Mouse (Mus musculus) heart, postnatal 25 days (tissue): ENCODE measurements around the gene Cd68. TPM values are rescaled to one million over a fixed set of nuclear protein-coding genes. Genes with fewer than 3 reads are reported as not detected.

ENCODE experiments used
- DNase-seq: peaks from one replicate; pipeline ENCODE4 v3.0.0; 2022; ENCODE audit warnings: low spot score
- intact Hi-C: fragments of 180-260 bp; cut with DNase I; formaldehyde crosslinking; loops from one replicate; pipeline ENCODE4 v1.15.1; 2025
- total RNA-seq, 2 experiments: library from RNA; stranded (reverse); gene quantifications; 2 replicates each; pipeline ENCODE4 v1.2.3; 2021

The Cd68 gene
- total RNA-seq, 2 experiments from 2014 or later: 7.1 to 7.7 TPM

DNA sequence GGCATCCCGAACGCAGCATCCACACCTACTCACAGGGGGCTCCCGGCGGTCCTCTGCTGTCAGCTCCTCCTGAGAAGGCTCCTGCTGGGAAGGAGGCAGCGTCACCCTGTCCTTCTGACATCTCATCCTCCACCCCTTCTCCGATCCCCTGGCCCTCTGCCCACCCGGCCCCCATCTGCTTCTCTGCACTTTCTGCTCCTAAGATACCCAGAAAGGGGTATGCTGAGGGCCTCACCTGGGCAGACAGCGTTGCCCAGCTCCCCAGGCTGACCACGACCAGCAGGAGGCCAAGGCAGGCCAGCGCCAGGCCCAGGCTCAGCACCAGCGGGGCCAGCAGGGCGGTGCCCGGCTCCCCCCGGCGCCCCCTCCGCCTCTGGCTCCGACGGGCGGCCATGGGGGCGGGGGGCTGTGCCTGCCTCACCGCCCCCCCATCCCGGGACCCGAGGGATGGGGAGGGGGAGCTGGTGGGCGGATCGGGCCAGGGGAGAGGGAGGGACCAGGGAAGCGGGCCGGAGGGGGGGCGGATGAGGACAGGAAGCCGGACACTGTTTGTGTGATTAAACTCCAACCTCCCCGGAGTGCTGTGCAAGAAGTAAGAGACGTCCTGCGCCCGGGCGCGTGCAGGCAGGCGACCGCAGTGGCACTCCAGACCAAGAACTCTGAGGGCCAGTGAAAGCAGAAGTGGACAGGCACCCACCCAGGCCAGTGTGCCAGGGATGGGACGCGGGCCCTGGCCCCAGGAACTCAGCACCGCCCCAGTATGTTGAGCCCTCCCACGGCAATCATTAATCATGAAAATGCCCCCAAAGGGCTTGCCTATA lies 29.6 kb upstream of the Cd68 start, which contains the start of the genes Tnfsf12 and Tnfsfm13:
Tnfsf12 (minus strand) TSS at position 489 of the 821 bp plus-strand sequence.
Tnfsfm13 (minus strand) TSS at position 738 of the 821 bp plus-strand sequence.
- DNase-seq: peak; percentile 85
- intact Hi-C loops: loop anchor here (5.0 kb wide), 1 partner anchor 102 kb away; the partner anchor contains the start of gene Chrnb1

DNA sequence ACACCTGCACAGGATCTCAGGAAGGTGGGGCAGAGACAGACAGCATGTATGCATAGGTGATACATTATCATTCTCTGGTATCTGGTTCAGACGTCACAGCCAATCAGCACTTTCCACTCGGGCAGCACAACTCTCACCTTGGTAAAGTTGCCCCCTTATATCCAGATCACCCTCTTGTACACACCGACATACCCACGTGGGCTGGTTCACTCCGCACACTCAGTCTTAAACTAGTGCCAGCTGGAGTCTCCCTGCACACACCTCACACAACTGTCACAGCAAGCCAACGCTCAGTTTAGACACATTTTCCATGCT lies 29.1 kb upstream of the Cd68 start:
- DNase-seq: no peak
- intact Hi-C loops: loop anchor here (5.0 kb wide), 1 partner anchor 102 kb away; the partner anchor contains the start of gene Chrnb1

- no peak for DNase-seq
- intact Hi-C loops: no loop called here
Measured at GRCm38 (mm10) chr11:69693421-69693965, 27.5 kb upstream of the Cd68 start.

GRCm38 (mm10) chr11:69692863-69693262 lies 26.9 kb upstream of the Cd68 start:
- no peak for DNase-seq
- intact Hi-C loops: no loop called here

DNA sequence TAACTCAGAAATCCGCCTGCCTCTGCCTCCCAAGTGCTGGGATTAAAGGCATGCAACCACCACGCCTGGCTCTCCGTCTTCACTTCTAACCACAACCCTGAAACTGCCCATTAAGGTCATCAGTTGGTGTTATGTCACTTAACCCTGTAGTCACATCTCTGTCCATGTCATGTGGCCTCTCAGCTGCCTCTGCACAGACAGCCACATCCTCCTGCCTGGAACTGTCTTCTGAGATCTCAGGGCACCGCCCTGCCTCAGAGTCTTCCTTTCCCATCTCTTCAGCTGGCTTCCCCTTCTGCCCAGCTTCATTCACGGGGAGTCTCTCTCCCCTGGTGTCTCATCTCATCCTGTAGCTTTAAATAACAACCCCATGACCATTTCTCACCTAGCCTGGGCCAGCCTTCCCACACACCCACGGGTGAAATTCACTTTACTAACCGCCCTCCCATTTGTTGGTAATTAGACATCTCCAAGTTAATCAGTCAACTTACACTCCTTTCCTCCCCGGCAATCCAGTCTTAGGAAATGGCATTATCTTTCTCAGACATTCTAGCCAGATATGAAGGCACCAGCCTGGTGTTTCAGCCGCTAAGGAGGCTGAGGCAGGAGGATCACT lies 26.4 kb upstream of the Cd68 start:
- no peak for DNase-seq
- intact Hi-C loops: no loop called here

GRCm38 (mm10) chr11:69689891-69690290 lies 23.9 kb upstream of the Cd68 start:
- intact Hi-C loops: loop anchor here (10.0 kb wide), 1 partner anchor 185 kb away; the partner anchor contains the start of gene Tmem95
- no peak for DNase-seq

GRCm38 (mm10) chr11:69687061-69687460 lies 21.1 kb upstream of the Cd68 start:
- intact Hi-C loops: loop anchor here (10.0 kb wide), 1 partner anchor 188 kb away; the partner anchor contains the start of gene Tmem95
- DNase-seq: no peak

DNA sequence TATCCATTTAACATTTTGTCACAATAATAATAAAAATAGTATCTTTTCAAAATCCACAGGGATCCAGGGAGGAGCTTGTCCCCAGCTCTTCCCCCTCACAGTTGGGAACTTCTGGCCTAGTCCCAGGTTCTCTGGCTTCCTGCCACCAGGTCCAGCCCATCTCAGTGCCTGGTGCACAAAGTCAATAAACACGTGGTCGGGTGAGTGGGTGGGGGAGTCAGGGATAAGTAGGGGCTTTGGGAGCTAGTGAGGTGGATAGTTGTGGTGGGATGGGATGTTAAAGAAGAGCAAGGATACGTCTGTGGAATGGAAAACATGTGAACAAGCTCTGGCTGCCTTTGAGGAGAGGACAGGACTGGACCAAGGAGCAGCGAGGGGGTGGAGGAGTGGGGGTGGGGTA lies 20.4 kb upstream of the Cd68 start:
- peak; percentile 81 for DNase-seq
- intact Hi-C loops: loop anchor here (10.0 kb wide), 1 partner anchor 188 kb away; the partner anchor contains the start of gene Tmem95

GRCm38 (mm10) chr11:69685526-69686148 lies 19.7 kb upstream of the Cd68 start, which contains the start of gene Tnfsf13:
Tnfsf13 (minus strand) TSS chr11:69685784.
- intact Hi-C loops: loop anchor here (10.0 kb wide), 1 partner anchor 189 kb away; the partner anchor contains the start of gene Tmem95

GRCm38 (mm10) chr11:69684936-69685335 lies 19.0 kb upstream of the Cd68 start:
- DNase-seq: no peak
- intact Hi-C loops: loop anchor here (5.0 to 10.0 kb wide), 2 partner anchors 190 to 232 kb away; partner anchors contain the start of gene Tmem95

More at GRCm38 (mm10) chr11:69685526-69686148, 19.7 kb upstream of the Cd68 start, which contains the start of gene Tnfsf13:
- DNase-seq: peak; percentile 87

DNA sequence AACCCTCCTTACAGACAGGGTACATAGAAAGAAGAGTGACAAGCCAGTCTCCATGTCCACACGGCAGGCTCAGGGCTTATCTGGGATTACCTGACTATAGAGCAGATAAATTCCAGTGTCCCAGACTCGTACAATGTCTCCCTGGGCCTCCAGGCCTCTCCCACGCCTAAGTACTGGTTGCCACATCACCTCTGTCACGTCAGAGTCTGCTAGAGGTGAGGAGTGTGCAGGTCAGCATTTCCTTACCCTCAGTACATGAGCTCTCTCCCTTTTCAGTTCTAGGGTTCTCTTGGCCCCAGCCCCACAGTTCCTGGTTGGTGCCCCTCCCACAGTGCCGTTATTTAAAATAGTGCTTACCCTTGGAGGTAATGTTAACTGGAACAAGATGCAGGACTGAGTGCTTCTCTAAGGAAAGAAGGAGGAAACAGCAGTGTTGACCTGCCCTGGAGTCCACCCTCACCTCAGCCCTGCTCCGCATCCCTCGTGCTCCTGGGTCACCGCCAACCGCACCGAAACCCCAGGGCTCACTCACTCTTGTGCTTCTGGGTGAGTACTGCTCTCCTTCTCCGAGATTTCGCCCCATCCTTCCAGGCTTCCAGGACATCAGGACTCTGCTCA lies 18.3 kb upstream of the Cd68 start:
- intact Hi-C loops: loop anchor here (5.0 to 10.0 kb wide), 2 partner anchors 191 to 233 kb away; partner anchors contain the start of gene Tmem95
- DNase-seq: no peak

GRCm38 (mm10) chr11:69683576-69683975 lies 17.6 kb upstream of the Cd68 start:
- no peak for DNase-seq
- intact Hi-C loops: loop anchor here (2.0 to 10.0 kb wide), 3 partner anchors 33 to 234 kb away; partner anchors contain the start of gene Tmem95

DNA sequence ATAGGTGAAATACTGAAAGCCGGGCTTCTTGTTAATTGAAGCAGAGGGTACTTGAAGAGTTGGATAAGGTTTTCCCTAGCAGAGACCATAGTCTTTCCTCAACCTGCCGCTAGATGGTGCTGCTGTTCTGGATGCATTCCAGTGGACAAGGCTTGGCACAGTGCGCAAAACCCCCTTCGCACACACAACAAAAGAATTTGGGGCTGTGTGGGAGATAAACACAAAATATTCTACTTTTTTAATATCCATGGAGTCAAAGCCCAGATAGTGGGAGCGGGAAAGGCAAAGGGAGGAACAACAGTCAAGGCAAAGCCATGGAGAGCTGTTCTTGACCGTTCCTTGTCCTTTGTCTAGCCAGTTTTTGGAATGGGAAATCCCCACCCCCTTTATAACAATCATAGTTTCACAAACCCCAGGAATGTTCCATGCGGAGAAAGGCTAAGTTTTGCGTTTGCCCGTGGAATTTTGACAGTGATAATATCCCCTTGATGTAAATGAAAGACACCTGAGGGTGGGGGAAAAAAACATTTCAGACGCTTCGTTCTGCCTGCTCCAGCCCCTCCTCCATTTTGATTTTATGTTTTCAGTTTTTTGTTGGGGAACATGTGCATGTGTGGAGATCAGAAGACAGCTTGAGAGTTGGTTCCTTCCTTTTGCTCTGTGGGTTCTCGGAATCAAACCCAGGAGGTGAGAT lies 17.0 kb upstream of the Cd68 start:
- peak; percentile 61 for DNase-seq
- intact Hi-C loops: loop anchor here (1.0 to 10.0 kb wide), 4 partner anchors 34 to 234 kb away; partner anchors contain the start of gene Tmem95

DNA sequence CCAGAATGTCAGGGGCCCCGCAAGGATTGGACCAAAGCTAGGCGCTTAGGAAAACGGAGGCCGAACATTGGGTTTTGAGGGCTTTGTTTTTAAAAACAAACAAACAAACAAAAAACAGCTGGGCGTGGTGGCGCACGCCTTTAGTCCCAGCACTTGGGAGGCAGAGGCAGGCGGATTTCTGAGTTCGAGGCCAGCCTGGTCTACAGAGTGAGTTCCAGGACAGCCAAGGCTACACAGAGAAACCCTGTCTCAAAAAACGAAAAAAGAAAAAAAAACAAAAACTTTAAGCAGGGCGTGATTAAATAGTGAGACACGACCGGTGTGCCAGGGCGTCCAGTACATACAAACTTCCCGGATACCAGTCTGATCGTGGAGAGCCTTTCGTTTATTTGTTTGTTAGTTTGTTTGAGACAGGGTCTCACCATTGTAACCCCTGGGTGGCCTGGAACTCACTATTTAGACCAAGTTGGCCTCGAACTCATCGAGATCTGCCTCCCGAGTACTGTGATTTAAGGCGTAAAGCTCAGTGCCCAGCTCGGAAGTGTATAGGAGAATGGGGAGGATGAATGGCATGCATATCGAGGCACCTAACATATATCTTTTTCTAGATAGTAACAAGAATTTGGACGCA lies 16.4 kb upstream of the Cd68 start:
- DNase-seq: no peak
- intact Hi-C loops: loop anchor here (1.0 to 10.0 kb wide), 4 partner anchors 34 to 235 kb away; partner anchors contain the start of gene Tmem95

GRCm38 (mm10) chr11:69681314-69682208 lies 15.6 kb upstream of the Cd68 start, which contains the start of gene Senp3:
Senp3 (minus strand) TSS chr11:69682084.
- intact Hi-C loops: loop anchor here (1.0 to 10.0 kb wide), 4 partner anchors 35 to 236 kb away; partner anchors contain the start of gene Tmem95
- DNase-seq: peak; percentile 95

DNA sequence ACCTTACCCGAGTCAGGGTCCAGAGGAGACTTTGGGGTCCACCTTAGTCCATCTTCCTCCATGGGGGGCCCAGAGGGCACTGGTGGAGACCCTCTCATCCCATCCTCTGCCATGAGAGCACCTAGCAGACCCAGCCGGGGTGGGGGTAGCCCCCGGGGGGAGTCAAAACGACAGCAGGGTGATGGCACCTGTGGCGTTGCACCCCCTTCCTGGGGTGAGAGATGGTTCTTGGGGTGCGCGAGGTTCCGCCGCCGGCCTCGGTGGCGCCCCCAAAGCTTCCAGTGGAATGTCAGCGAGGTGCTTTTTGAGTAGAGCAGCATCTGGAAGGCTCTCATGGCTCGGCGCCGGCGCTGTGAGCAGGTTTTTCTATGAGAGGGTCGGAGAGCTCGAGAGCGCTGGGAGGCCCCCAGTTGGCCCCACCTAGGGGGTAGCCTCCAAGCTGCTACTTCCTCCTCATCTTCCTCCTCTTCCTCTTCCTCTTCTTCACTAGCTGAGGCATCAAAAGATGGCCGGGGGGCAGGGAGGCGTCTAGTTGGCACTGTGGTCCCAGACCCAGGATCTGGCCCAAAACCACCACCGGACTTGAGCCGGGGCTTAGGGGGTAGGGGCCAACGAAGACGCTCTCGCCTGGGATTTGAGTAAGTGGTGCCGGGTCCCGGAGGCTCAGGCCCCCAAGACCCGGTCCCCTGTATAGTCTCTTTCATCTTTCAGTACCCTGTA lies 14.3 kb upstream of the Cd68 start:
- DNase-seq: no peak
- intact Hi-C loops: loop anchor here (5.0 to 10.0 kb wide), 2 partner anchors 195 to 237 kb away; partner anchors contain the start of gene Tmem95
